Mouse (Mus musculus) G1E (cell line): Measurements from ENCODE around the gene Cyren.

Source experiments
- CTCF ChIP-seq: IDR thresholded peaks from 2 replicates; pipeline ENCODE4 v1.5.1; 2012; ENCODE audit warnings: low read depth, low read length, inconsistent platforms, mixed read lengths
- POLR2AphosphoS5 ChIP-seq: IDR thresholded peaks from 2 replicates; pipeline ENCODE4 v1.6.1; 2012; ENCODE audit warnings: low read depth, low read length, inconsistent platforms; ENCODE audit not compliant: insufficient replicate concordance

GRCm38 (mm10) chr6:34867995-34868350 lies 9.9 kb downstream of the Cyren start:
- no peak for TF ChIP-seq CTCF
- TF ChIP-seq POLR2AphosphoS5: no peak
